Mouse (Mus musculus) midbrain, embryonic 10.5 days (tissue): ENCODE results near the gene Gm49369. TPM values are rescaled to one million over a fixed set of nuclear protein-coding genes. Genes with fewer than 3 reads are reported as not detected.

ENCODE experiments used
- DNase-seq: peaks from one replicate; pipeline ENCODE4 v3.0.0-alpha.2; 2017; ENCODE audit warnings: low spot score
- H3K27ac ChIP-seq: fragments of 300-500 bp; sonication (generic); replicated peaks from 2 replicates; pipeline ENCODE4 v1.5.1; 2016; ENCODE audit warnings: mild to moderate bottlenecking
- H3K27me3 ChIP-seq: fragments of 300-500 bp; sonication (generic); 2 replicates; pipeline ENCODE4 v1.6.1; 2016; ENCODE audit warnings: low read depth, mild to moderate bottlenecking; ENCODE audit not compliant: poor library complexity, severe bottlenecking
- H3K36me3 ChIP-seq: fragments of 300-500 bp; sonication (generic); 2 replicates; pipeline ENCODE4 v1.6.1; 2016; ENCODE audit warnings: mild to moderate bottlenecking, moderate library complexity
- H3K4me1 ChIP-seq: fragments of 300-500 bp; sonication (generic); 2 replicates; pipeline ENCODE4 v1.6.1; 2016
- H3K4me3 ChIP-seq: fragments of 300-500 bp; sonication (generic); 2 replicates; pipeline ENCODE4 v1.5.1; 2016; ENCODE audit warnings: mild to moderate bottlenecking, moderate library complexity
- H3K9me3 ChIP-seq: fragments of 300-500 bp; sonication (generic); replicated peaks from 2 replicates; pipeline ENCODE4 v1.6.1; 2016; ENCODE audit warnings: mild to moderate bottlenecking
- WGBS: fragments of 180-500 bp; shearing (Covaris S2); methylation state at CpG from one replicate; pipeline ENCODE4 v1.1.7; 2016; 5-methylcytosine and 5-hydroxymethylcytosine counted together
- polyA plus RNA-seq: library from polyadenylated mRNA; unstranded; fragments of >200 nt; fragmentation: Nextera tagmentation; extraction: Ambion mirVana; gene quantifications from 2 replicates; pipeline ENCODE4 v1.2.1, GENCODE M21; 2016

The Gm49369 gene
- polyA plus RNA-seq, result 0.75 TPM in 1 of 2 replicates, not detected in the other

DNA sequence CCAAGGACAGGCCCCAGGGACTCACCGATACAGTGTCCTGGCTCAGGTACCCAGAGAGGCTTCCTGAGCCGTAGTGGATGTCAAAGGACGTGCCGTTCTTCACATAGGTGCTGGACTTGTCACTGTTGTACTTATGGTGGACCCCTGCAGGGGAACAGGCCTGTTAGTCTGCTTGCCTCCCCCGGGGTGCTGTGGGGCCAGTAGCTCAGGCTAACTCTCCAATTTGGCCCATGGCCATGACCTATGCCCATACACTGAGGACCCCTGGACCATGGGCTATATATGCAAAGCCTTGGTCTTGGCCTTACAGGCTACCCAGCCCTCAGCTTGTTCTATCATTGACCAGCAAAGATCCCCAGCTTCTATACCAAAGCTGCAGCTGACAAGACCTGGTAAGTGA is at the start of gene Gm49369:
Gene Gm49369 (minus strand): TSS at position 101 of the 400 bp plus-strand sequence.
- Histone ChIP-seq H3K36me3 (peaks cover 82% of the 10 kb centered on the region), H3K9me3 (no peaks in the 10 kb centered on the region), H3K27ac (no peak within 1 kb of the TSS), H3K4me3 (no peak within 1 kb of the TSS), H3K4me1 (peaks cover 20% of the 10 kb centered on the region), H3K27me3 (no peaks in the 10 kb centered on the region)
- DNase-seq, result no peak
- WGBS, result 95% methylated on average over 5 of the region's 5 CpGs

DNA sequence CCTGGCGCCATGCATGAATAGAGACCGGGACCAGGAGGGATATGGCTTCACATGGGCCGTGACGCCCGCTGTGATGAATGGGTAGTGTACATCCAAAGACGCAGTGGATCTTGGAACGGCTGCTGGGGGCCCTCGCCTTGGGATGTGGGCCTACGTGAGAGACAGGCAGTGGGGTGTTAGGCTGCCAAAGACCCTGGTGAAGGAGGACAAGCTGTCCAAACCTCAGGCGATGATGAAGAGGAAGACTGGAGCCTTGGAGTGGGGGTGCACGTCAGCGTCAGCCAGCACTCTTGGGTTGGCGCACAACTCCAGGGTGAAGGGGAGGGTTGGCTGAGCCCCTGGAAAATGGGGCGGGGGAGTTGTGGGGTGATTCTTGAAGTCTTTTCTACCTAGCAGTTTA is 48.6 kb upstream of the Gm49369 start:
- H3K36me3 ChIP-seq, result no peaks in the 10 kb centered on the region
- peaks cover 10% of the 10 kb centered on the region for H3K4me1 ChIP-seq
- H3K9me3 ChIP-seq, result no peaks in the 10 kb centered on the region
- no peak overlapping the region for H3K4me3 ChIP-seq
- WGBS, result 93% methylated on average over 14 of the region's 14 CpGs
- DNase-seq, result no peak
- peaks cover 31% of the 10 kb centered on the region; the same call in 1 of the 2 replicates for H3K27me3 ChIP-seq
- H3K27ac ChIP-seq, result no peak overlapping the region

- Histone ChIP-seq H3K27me3 (peaks cover 29% of the 10 kb centered on the region; the same call in 1 of the 2 replicates), H3K36me3 (no peaks in the 10 kb centered on the region), H3K27ac (0 out of 2 replicates have a peak overlapping the region, but pooled peaks have one; percentile 34), H3K4me3 (no peak overlapping the region), H3K9me3 (no peaks in the 10 kb centered on the region), H3K4me1 (peaks cover 12% of the 10 kb centered on the region)
- DNase-seq, result no peak
- WGBS, result 84% methylated on average over 12 of the region's 12 CpGs
Measured at GRCm38 (mm10) chr7:142430160-142430678, 47.8 kb upstream of the Gm49369 start.

DNA sequence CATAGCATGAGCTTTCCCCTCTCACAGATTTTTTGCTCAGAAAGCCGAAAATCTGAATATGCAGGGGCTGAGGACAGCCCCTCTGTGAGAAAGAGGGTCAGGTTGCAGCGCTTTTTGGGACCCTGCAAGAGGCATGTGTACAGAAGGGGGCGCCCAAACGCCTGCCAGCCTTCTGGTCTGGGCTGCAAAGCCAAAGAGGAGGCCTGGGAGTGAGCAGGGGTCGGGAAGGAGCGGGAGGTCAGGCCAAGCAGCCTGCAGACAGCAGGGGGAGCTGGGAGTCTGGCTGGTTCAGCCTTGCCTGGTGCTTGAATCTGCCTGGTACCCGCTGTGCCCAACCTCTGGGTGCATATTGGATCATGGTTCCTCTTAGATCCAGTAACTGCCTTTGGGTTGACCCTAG is 45.7 kb upstream of the Gm49369 start:
- DNase-seq, result peak; percentile 84
- Histone ChIP-seq H3K27me3 (peaks cover 20% of the 10 kb centered on the region; the same call in 1 of the 2 replicates), H3K36me3 (no peaks in the 10 kb centered on the region), H3K4me1 (peaks cover 10% of the 10 kb centered on the region), H3K4me3 (no peak overlapping the region), H3K9me3 (no peaks in the 10 kb centered on the region), H3K27ac (no peak overlapping the region)
- 4% methylated on average over 7 of the region's 7 CpGs for WGBS

DNA sequence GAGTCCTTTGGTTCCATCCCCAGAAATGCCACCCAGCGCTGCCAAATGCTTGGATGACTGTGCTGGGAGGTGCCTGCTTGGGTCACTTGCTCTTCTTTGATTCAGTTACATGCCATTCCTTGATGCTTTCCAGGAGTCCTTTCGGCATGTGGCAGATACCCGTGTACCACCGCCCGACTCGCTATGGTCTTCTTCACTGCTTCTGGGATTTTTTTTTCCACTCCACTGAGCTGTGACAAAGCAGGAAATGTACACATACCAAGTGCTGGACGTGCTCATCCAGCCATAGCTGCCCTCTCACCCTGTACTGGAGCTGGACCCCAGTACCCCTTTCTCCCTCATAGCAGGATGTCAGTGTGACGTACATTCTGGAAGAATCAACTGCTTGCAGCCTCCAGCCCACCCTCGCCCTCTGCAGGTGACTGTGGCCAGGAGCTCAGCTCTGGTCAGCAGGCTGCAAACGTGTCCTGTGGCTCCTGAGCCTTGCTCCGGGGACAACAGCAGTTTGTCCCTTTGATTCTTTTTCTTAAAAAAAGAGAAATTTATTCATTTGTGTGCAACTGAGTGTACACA is 43.3 kb upstream of the Gm49369 start:
- no peak overlapping the region for H3K4me3 ChIP-seq
- H3K9me3 ChIP-seq, result no peaks in the 10 kb centered on the region
- no peak overlapping the region for H3K27ac ChIP-seq
- H3K4me1 ChIP-seq, result peaks cover 10% of the 10 kb centered on the region
- 65% methylated on average over 11 of the region's 11 CpGs for WGBS
- no peak for DNase-seq
- peaks cover 20% of the 10 kb centered on the region; the same call in 1 of the 2 replicates for H3K27me3 ChIP-seq
- no peaks in the 10 kb centered on the region for H3K36me3 ChIP-seq

GRCm38 (mm10) chr7:142421826-142422225 is 39.4 kb upstream of the Gm49369 start:
- Histone ChIP-seq H3K27me3 (peaks cover 3% of the 10 kb centered on the region; the same call in 1 of the 2 replicates), H3K27ac (no peak overlapping the region), H3K9me3 (no peaks in the 10 kb centered on the region), H3K36me3 (no peaks in the 10 kb centered on the region), H3K4me1 (0 out of 2 replicates have a peak, but pooled peaks cover 2% of the 10 kb centered on the region), H3K4me3 (no peak overlapping the region)
- DNase-seq, result no peak
- WGBS, result 77% methylated on average over 2 of the region's 2 CpGs

DNA sequence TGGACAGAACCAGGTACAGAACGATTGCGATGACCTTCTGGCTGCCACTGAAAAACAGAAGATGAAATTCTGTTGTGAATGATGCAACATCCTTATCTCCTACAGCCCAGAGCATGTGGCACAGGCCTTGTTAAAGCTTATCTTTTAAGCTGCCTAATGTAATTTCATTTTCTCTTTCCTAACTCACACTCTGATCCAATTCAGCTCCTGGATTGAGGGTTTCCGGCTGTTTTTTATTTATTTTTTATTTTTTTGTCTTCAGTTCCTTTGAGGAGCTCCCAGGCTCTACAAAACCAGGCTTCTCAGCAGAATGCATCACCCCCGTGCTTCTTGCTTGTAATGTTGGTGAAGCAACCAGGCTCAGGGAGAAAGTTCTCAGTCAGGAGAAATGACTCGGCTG is 37.4 kb upstream of the Gm49369 start:
- no peaks in the 10 kb centered on the region for H3K27me3 ChIP-seq
- no peaks in the 10 kb centered on the region for H3K9me3 ChIP-seq
- H3K4me1 ChIP-seq, result no peaks in the 10 kb centered on the region
- no peak overlapping the region for H3K27ac ChIP-seq
- 82% methylated on average over 5 of the region's 5 CpGs for WGBS
- no peak overlapping the region for H3K4me3 ChIP-seq
- no peak for DNase-seq
- no peaks in the 10 kb centered on the region for H3K36me3 ChIP-seq

DNA sequence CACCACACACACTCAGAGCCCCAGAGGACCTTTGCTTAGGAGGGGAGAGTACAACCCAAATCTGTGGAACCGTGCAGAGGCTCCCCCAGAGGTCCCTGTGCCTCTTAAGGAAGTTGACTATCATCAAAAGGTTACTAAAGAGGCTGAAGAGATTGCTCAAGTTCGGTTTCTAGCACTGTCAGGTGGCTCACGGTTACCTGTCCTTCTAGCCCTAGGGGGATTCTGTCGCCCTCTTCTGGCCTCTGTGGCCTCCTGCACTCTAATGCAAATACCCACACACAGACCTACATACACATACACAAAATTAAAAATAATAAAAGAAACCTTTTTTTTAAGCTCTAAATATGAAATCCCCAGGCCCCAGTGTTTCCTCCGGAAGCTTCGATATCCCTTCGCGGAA is 36.2 kb upstream of the Gm49369 start:
- Histone ChIP-seq H3K27ac (no peak overlapping the region), H3K27me3 (no peaks in the 10 kb centered on the region), H3K36me3 (no peaks in the 10 kb centered on the region), H3K4me3 (no peak overlapping the region), H3K4me1 (no peaks in the 10 kb centered on the region), H3K9me3 (no peaks in the 10 kb centered on the region)
- no peak for DNase-seq
- WGBS, result 91% methylated on average over 8 of the region's 8 CpGs

DNA sequence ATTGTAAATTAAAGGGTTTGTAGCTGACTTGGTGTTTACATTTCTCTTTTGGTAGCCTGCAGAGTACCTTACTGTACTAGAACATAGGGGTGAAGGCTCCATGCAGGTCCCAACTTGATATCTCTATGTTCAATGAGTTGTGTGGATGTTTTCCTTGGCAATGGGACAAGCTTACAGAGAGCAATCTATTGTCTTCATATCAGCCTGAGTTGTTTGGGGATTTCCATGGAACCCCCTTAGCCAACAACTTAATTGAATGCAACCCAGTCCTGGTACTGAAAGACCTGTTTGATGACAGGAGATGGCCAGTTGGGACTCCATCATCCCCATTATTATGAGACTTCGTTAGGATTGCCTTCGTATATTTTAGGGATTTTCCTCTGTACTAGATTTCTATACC is 35.6 kb upstream of the Gm49369 start:
- H3K9me3 ChIP-seq, result no peaks in the 10 kb centered on the region
- no peaks in the 10 kb centered on the region for H3K27me3 ChIP-seq
- no peaks in the 10 kb centered on the region for H3K36me3 ChIP-seq
- no peak overlapping the region for H3K4me3 ChIP-seq
- H3K27ac ChIP-seq, result no peak overlapping the region
- WGBS, result 97% methylated on average over 2 of the region's 2 CpGs
- no peak for DNase-seq
- H3K4me1 ChIP-seq, result no peaks in the 10 kb centered on the region

DNA sequence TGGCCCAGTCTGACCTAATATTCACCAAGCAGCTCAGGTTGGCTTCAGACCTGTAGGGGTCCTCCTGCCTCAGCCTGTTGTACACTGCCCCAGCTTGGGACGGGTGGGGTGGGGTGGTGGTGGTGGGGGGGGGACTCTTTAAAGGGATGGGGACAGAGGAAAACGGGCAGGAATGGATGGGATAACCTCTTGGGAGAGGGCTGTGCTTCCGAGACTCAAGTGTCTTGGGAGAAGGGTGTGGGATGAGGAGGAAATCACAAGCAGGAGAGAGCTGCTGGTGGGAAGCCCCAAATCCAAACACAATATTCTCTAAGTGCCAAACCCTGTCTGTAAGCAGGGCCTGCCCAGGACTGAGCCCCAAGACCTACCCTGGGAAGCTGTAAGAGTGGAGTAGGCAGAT is 33.8 kb upstream of the Gm49369 start:
- H3K27ac ChIP-seq, result no peak overlapping the region
- DNase-seq, result no peak
- H3K9me3 ChIP-seq, result no peaks in the 10 kb centered on the region
- H3K4me3 ChIP-seq, result no peak overlapping the region
- H3K27me3 ChIP-seq, result no peaks in the 10 kb centered on the region; the same call in 1 of the 2 replicates
- no peaks in the 10 kb centered on the region for H3K4me1 ChIP-seq
- no peaks in the 10 kb centered on the region for H3K36me3 ChIP-seq
- 80% methylated on average over 3 of the region's 3 CpGs for WGBS

DNA sequence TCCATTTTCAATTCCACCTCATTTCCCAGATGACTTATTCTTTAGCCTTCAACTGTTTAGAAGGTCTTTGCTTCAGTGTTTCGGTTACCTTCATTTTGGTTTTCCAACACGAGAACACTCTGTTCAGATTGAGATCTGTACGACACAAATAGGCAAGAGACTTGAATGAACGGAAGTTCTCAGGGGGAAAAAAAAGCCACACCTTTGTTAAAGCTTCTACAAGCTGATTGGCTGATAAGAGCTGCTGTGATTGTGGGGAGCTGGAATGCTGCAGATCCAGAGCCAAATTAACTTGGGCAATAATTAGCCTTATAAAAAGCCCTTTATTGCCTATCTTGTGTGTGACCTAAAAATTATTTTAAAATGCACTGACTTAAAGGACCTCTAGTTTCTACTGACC is 32.8 kb upstream of the Gm49369 start:
- H3K4me3 ChIP-seq, result no peak overlapping the region
- H3K27ac ChIP-seq, result no peak overlapping the region
- H3K9me3 ChIP-seq, result no peaks in the 10 kb centered on the region
- H3K4me1 ChIP-seq, result no peaks in the 10 kb centered on the region
- no peak for DNase-seq
- H3K36me3 ChIP-seq, result no peaks in the 10 kb centered on the region
- no peaks in the 10 kb centered on the region; the same call in 1 of the 2 replicates for H3K27me3 ChIP-seq
- WGBS, result 77% methylated on average over 4 of the region's 4 CpGs

DNA sequence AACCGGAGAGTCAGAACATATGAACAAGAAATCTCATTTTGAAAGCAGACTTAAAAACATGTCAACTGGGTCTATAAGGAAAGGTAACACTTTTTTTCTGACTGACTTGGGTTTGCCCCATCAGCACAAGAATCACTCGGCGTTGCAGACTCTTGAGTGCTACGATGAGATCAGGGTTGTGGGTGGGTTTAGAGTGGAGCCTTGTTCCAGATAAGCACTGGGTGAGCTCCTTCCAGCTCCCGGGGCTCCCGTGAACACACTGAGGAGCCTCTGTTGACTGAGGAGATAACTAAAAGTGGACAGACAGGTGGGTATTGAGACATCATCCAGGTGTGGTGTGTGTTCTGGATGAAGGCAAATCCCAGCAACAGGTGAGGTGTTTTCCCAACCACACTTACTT is 30.8 kb upstream of the Gm49369 start:
- Histone ChIP-seq H3K36me3 (no peaks in the 10 kb centered on the region), H3K9me3 (no peaks in the 10 kb centered on the region), H3K27ac (no peak overlapping the region), H3K4me1 (no peaks in the 10 kb centered on the region), H3K27me3 (no peaks in the 10 kb centered on the region; the same call in 1 of the 2 replicates), H3K4me3 (no peak overlapping the region)
- WGBS, result 95% methylated on average over 6 of the region's 6 CpGs
- no peak for DNase-seq

DNA sequence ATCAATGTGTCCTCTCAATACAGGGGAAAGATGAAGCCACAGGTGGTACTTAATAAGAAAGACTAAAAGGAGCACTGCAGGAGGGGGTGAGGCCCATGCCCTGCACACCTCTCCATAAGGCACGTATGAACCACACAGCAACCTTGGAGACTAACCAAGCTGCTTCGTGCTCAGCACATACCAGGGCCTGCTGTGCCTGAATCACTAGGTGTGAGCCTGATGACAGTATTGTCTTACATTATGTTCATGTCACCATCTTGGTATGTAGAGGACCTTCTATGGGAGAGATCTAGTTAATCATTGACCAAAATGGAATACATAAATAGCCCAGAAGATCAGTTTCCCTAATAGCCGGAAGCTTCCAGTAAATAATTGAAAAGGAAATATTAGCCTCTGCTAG is 27.1 kb upstream of the Gm49369 start:
- no peak for DNase-seq
- no peaks in the 10 kb centered on the region for H3K4me1 ChIP-seq
- no peaks in the 10 kb centered on the region for H3K9me3 ChIP-seq

More for the DNA sequence above, 27.1 kb upstream of the Gm49369 start:
- Histone ChIP-seq H3K27ac (no peak overlapping the region), H3K27me3 (peaks cover 1% of the 10 kb centered on the region; the same call in 1 of the 2 replicates), H3K36me3 (no peaks in the 10 kb centered on the region), H3K4me3 (no peak overlapping the region)
- WGBS, result 83% methylated on average over 3 of the region's 3 CpGs
